Mouse (Mus musculus) neural tube, postnatal 0 days (tissue): ENCODE measurements around the gene Lrrc75b. TPM values are rescaled to one million over a fixed set of nuclear protein-coding genes. Genes with fewer than 3 reads are reported as not detected.

Experiments
- polyA plus RNA-seq: library from polyadenylated mRNA; unstranded; fragments of >200 nt; fragmentation: Nextera tagmentation; extraction: Ambion mirVana; gene quantifications from 2 replicates; pipeline ENCODE4 v1.2.1, GENCODE M21; 2015

The Lrrc75b gene
- 29.6 and 35.6 TPM in 2 replicates for polyA plus RNA-seq

DNA sequence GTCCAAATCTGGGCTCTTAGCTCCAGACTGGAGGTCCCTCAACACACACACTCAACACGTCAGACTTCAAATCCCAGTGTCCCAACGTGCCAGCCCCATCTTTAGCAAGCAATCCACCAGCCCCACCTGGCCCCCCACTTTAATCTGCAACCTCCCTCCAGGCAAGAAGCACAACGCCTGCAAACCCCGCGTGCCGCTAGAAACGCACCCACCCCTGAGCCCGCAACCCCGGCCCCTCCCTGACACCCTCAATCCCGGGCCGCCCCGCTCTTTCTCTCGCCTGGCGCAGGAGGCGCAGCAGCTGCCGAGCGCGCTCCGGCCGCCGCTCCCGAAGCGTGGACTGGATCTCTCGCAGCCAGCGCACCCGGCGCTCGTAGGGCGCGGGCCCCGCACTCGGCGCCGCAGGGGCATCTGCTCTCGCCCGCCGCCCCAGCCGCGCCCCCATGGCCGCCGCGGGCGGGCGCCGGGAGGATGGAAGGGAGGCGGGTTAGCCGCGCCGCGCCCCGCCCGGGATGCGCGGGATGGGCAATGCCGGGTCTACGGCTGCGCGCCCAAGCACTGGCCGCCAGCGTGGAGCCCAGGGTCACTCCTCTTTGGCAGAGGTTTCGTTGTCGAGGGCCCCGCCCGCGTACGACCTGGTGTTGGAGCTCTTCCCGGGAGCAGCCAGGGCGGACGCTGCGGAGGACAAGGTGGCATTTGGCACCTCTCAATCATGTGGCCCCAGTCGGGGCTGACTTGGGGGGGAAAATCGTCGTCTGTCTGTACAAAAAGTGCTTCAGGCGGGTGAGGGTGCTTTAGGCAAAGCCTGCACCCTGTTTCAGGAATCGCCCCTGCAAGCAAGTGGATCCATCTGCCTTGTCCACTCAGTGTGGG lies at the start of gene Lrrc75b:
Lrrc75b (minus strand) TSS at position 655 of the 873 bp plus-strand sequence.

DNA sequence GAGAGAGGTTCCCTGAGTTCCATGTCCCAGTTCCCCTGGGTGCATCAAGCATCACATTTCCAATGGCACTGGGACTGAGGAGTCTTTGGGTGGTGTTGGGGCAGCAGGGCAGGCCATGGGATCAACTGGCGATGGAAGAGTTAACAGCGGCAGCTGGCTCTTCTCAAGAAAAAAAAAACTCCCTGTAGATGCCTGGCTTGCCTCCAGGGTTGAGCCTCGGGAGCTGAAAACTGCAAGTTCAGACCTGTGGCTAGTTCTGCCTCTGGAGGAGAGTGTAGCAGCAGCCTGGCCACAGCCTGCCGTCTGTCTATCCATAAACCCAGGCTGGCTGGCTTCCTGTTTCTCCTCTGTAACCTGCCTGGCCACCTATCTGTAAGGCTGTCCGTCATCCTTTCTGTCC lies 29.0 kb upstream of the Lrrc75b start, which contains the start of gene Ggt5:
Ggt5 (plus strand) TSS at position 212 of the 400 bp plus-strand sequence.

DNA sequence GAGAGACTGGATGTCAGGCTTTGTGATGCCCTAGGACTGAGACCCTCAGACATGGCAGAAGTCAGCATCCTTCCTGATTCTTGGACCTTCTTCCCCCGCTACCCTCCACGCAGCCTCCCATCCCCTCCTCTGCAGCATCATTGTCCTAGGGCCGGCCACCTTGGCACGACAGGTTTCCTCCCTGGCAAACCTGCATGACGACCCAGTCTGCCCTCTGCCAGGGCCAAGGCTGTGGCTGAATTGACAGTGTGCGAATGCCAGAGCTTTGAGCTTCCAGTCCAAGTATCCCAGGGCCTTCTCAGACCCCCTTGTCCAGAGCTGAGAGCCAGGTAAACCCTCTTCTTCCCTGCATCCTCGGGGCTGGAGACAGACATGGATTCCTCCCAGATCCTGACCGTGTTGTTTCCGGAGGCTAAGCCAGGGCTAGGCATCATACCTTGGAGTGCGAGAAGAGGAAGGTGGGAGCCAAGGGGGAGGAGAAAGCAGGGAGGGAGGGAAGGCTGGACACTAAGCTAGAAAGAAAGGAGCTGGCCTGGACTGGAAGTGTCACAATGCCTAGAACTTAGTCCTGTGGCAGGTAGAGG lies 1.0 kb upstream of the Lrrc75b start, which contains the start of gene Ggt1:
Ggt1 (plus strand) TSS at position 534 of the 584 bp plus-strand sequence.

DNA sequence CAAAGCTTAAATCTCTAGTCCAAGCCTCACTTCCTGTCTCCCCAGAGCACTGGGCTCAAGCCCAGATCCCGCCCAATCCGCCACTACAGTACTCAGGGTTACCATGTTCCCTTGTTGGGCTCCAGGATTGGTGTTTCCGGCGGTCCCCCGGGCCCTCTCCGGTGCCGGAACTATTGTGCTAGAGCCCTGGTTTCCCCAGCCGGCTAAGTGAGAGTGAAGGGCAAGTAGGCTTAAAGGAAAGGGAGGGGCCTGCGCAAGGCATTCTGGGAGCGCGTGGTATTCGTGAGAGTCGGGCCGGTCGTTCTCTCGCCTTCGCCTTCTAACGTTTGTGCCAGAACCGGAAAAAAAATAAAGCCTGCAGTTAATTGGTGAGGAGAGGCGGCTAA lies 42.4 kb downstream of the Lrrc75b start, which contains the start of gene Gucd1:
Gucd1 (minus strand) TSS at position 215 of the 386 bp plus-strand sequence.

DNA sequence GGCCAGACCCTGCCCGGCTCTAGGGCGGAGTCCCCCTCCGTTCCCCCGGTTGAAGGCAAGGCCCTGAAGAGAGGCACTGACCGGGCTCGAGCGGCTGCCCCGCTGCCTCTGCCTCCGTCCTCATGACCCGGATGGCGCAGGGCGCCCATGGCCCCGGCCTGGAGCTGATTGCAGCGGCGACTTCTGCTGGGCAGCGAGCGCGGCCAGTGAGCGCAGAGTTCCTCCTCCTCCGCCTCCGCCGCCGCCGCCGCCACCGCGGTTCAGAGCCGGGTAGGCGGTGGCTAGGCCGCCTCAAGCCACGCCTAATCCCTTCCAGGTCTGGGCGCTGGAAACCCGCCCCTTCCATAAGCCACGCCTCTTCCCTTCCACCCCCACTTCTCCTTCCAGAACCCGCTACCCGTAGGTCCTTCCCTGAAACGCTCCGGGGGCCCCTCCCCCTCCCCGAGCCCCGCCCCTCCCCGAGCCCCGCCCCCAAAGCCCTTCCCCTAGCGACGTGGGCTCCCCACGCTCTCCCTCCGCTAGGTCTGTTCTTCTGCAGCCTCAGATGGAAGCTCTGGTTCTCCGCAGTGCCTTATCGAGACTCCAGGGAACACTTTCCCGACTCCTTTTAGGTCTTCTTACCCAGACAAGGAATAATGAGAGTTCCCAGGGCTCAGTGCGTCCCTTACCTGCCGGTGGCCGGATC lies 42.9 kb downstream of the Lrrc75b start, which contains the start of gene Snrpd3:
Snrpd3 (plus strand) TSS at position 479 of the 685 bp plus-strand sequence.

Other genes starting within 250 kb of the Lrrc75b start
- gene Adora2a, start 243.5 kb downstream of the Lrrc75b start, polyA plus RNA-seq, result 1.6 and 2.2 TPM in 2 replicates
- 1.2 and 1.3 TPM in 2 replicates for gene Upb1, start 159.2 kb downstream of the Lrrc75b start, polyA plus RNA-seq
- 102 and 118 TPM in 2 replicates for gene Snrpd3, start 42.8 kb downstream of the Lrrc75b start, polyA plus RNA-seq
- gene Gucd1, start 42.4 kb downstream of the Lrrc75b start, polyA plus RNA-seq, result 15.5 and 15.8 TPM in 2 replicates
- 1.2 and 1.6 TPM in 2 replicates for gene Ggt1, start 1.3 kb upstream of the Lrrc75b start, polyA plus RNA-seq
- 1.6 and 1.9 TPM in 2 replicates for gene Ggt5, start 29.0 kb upstream of the Lrrc75b start, polyA plus RNA-seq
- gene Susd2, start 83.7 kb upstream of the Lrrc75b start, polyA plus RNA-seq, result 24.7 and 25.7 TPM in 2 replicates
- 28.6 and 30.3 TPM in 2 replicates for gene Cabin1, start 204.0 kb upstream of the Lrrc75b start, polyA plus RNA-seq
- gene Ddt, start 213.1 kb upstream of the Lrrc75b start, polyA plus RNA-seq, result 128 and 167 TPM in 2 replicates
- gene Gm20441, start 220.6 kb upstream of the Lrrc75b start, polyA plus RNA-seq, result not detected in 2 replicates
- gene Gstt3, start 221.1 kb upstream of the Lrrc75b start, polyA plus RNA-seq, result 2.0 and 2.7 TPM in 2 replicates
- gene Gstt1, start 238.3 kb upstream of the Lrrc75b start, polyA plus RNA-seq, result 20.0 and 24.8 TPM in 2 replicates